Mouse (Mus musculus): ENCODE results near the gene Prm3. TPM values are rescaled to one million over a fixed set of nuclear protein-coding genes. Genes with fewer than 3 reads are reported as not detected.

Prm3 gene
- polyA plus RNA-seq, 1 experiment from 2014 or later: not detected

GRCm38 (mm10) chr16:10788271-10788670 lies 2.4 kb downstream of the Prm3 start, which contains the start of gene Tnp2:
TSS of gene Tnp2 (minus strand) at chr16:10788660.
- WGBS: 53% methylated on average over 16 of the region's 16 CpGs
- Histone ChIP-seq H3K27ac (replicated peaks) (no peak within 1 kb of the TSS), H3K27me3 (peaks cover 14% of the 10 kb centered on the region), H3K36me3 (no peaks in the 10 kb centered on the region), H3K4me2 (no peak within 1 kb of the TSS), H3K9ac (no peak within 1 kb of the TSS), H3K4me3 (no peak within 1 kb of the TSS), H3K4me1 (replicated peaks) (peaks cover 30% of the 10 kb centered on the region), H3K9me3 (no peaks in the 10 kb centered on the region)
- no peak for ATAC-seq (ENCODE audit: low read depth)

GRCm38 (mm10) chr16:10787548-10788058 lies 3.1 kb downstream of the Prm3 start:
- no peak overlapping the region for H3K27ac ChIP-seq (replicated peaks)
- ATAC-seq (ENCODE audit: low read depth): no peak
- no peaks in the 10 kb centered on the region for H3K9me3 ChIP-seq
- 87% methylated on average over 7 of the region's 7 CpGs for WGBS
- H3K4me3 ChIP-seq: no peak overlapping the region
- H3K9ac ChIP-seq: no peak overlapping the region
- H3K4me1 ChIP-seq (replicated peaks): peaks cover 36% of the 10 kb centered on the region
- peaks cover 21% of the 10 kb centered on the region for H3K27me3 ChIP-seq
- no peaks in the 10 kb centered on the region for H3K36me3 ChIP-seq
- no peak overlapping the region for H3K4me2 ChIP-seq

GRCm38 (mm10) chr16:10786782-10787547 lies 3.7 kb downstream of the Prm3 start:
- Histone ChIP-seq H3K27me3 (peaks cover 24% of the 10 kb centered on the region), H3K36me3 (no peaks in the 10 kb centered on the region), H3K4me2 (peak overlapping the region; percentile 99; the same call in 1 of the 2 replicates), H3K27ac (replicated peaks) (no peak overlapping the region), H3K9me3 (no peaks in the 10 kb centered on the region), H3K4me3 (no peak overlapping the region), H3K4me1 (replicated peaks) (peaks cover 43% of the 10 kb centered on the region), H3K9ac (0 out of 2 replicates have a peak overlapping the region, but pooled peaks have one; percentile 80)
- no peak for ATAC-seq (ENCODE audit: low read depth)
- 64% methylated on average over 4 of the region's 4 CpGs for WGBS

- peak; percentile 37 for ATAC-seq (ENCODE audit: low read depth)
- H3K27me3 ChIP-seq: peaks cover 24% of the 10 kb centered on the region
- peak overlapping the region; percentile 99 for H3K4me2 ChIP-seq
- H3K4me1 ChIP-seq (replicated peaks): peaks cover 45% of the 10 kb centered on the region
- WGBS: 3% methylated on average over 9 of the region's 9 CpGs
- H3K9me3 ChIP-seq: no peaks in the 10 kb centered on the region
- H3K4me3 ChIP-seq: peak overlapping the region; percentile 68
- H3K9ac ChIP-seq: peak overlapping the region; percentile 80
- peak overlapping the region; percentile 89 for H3K27ac ChIP-seq (replicated peaks)
- H3K36me3 ChIP-seq: no peaks in the 10 kb centered on the region
Observed at GRCm38 (mm10) chr16:10786288-10786687, 4.4 kb downstream of the Prm3 start.

GRCm38 (mm10) chr16:10785371-10786231 lies 5.1 kb downstream of the Prm3 start, which contains the start of gene Socs1:
TSS of gene Socs1 (minus strand) at chr16:10785536.
- peaks cover 24% of the 10 kb centered on the region for H3K27me3 ChIP-seq
- peak within 1 kb of the TSS; percentile 89 for H3K27ac ChIP-seq (replicated peaks)
- peak within 1 kb of the TSS; percentile 80 for H3K9ac ChIP-seq
- H3K4me3 ChIP-seq: peak within 1 kb of the TSS; percentile 68
- ATAC-seq (ENCODE audit: low read depth): peak; percentile 90
- peaks cover 45% of the 10 kb centered on the region for H3K4me1 ChIP-seq (replicated peaks)
- no peaks in the 10 kb centered on the region for H3K36me3 ChIP-seq
- H3K4me2 ChIP-seq: peak within 1 kb of the TSS; percentile 99
- under 1% methylated on average over 59 of the region's 59 CpGs for WGBS
- H3K9me3 ChIP-seq: no peaks in the 10 kb centered on the region

- Histone ChIP-seq H3K27me3 (peaks cover 24% of the 10 kb centered on the region), H3K36me3 (no peaks in the 10 kb centered on the region), H3K4me1 (replicated peaks) (peaks cover 45% of the 10 kb centered on the region), H3K4me3 (peak overlapping the region; percentile 68), H3K9me3 (no peaks in the 10 kb centered on the region), H3K27ac (replicated peaks) (peak overlapping the region; percentile 89), H3K4me2 (peak overlapping the region; percentile 99), H3K9ac (peak overlapping the region; percentile 80)
- WGBS: under 1% methylated on average over 48 of the region's 55 CpGs
- ATAC-seq (ENCODE audit: low read depth): peak; percentile 86
Observed at GRCm38 (mm10) chr16:10784793-10785370, 5.8 kb downstream of the Prm3 start.

GRCm38 (mm10) chr16:10783883-10784792 lies 6.6 kb downstream of the Prm3 start:
- WGBS: 3% methylated on average over 78 of the region's 81 CpGs
- Histone ChIP-seq H3K4me3 (peak overlapping the region; percentile 68), H3K36me3 (no peaks in the 10 kb centered on the region), H3K9me3 (no peaks in the 10 kb centered on the region), H3K4me1 (replicated peaks) (peaks cover 45% of the 10 kb centered on the region), H3K27me3 (peaks cover 24% of the 10 kb centered on the region), H3K4me2 (peak overlapping the region; percentile 99), H3K9ac (peak overlapping the region; percentile 80), H3K27ac (replicated peaks) (peak overlapping the region; percentile 89; the same call in 1 of the 2 replicates)
- ATAC-seq (ENCODE audit: low read depth): peak; percentile 20

- WGBS: 55% methylated on average over 8 of the region's 8 CpGs
- H3K27me3 ChIP-seq: peaks cover 24% of the 10 kb centered on the region
- no peaks in the 10 kb centered on the region for H3K36me3 ChIP-seq
- H3K4me2 ChIP-seq: peak overlapping the region; percentile 99
- no peak overlapping the region for H3K9ac ChIP-seq
- H3K4me1 ChIP-seq (replicated peaks): peaks cover 45% of the 10 kb centered on the region
- no peak for ATAC-seq (ENCODE audit: low read depth)
- H3K27ac ChIP-seq (replicated peaks): no peak overlapping the region
- H3K4me3 ChIP-seq: peak overlapping the region; percentile 68
- no peaks in the 10 kb centered on the region for H3K9me3 ChIP-seq
Observed at GRCm38 (mm10) chr16:10783451-10783850, 7.3 kb downstream of the Prm3 start.

GRCm38 (mm10) chr16:10783152-10783434 lies 7.6 kb downstream of the Prm3 start:
- H3K4me1 ChIP-seq (replicated peaks): peaks cover 45% of the 10 kb centered on the region
- H3K4me2 ChIP-seq: peak overlapping the region; percentile 99
- peaks cover 24% of the 10 kb centered on the region for H3K27me3 ChIP-seq
- H3K27ac ChIP-seq (replicated peaks): no peak overlapping the region
- H3K9ac ChIP-seq: 0 out of 2 replicates have a peak overlapping the region, but pooled peaks have one; percentile 41
- ATAC-seq (ENCODE audit: low read depth): no peak
- 46% methylated on average over 1 of the region's 1 CpGs for WGBS
- no peaks in the 10 kb centered on the region for H3K9me3 ChIP-seq
- no peaks in the 10 kb centered on the region for H3K36me3 ChIP-seq
- 0 out of 2 replicates have a peak overlapping the region, but pooled peaks have one; percentile 68 for H3K4me3 ChIP-seq

GRCm38 (mm10) chr16:10782377-10783151 lies 8.2 kb downstream of the Prm3 start:
- 51% methylated on average over 6 of the region's 6 CpGs for WGBS
- no peaks in the 10 kb centered on the region for H3K9me3 ChIP-seq
- H3K4me3 ChIP-seq: no peak overlapping the region
- peak overlapping the region; percentile 41 for H3K9ac ChIP-seq
- ATAC-seq (ENCODE audit: low read depth): no peak
- peaks cover 24% of the 10 kb centered on the region for H3K27me3 ChIP-seq
- H3K27ac ChIP-seq (replicated peaks): no peak overlapping the region
- H3K36me3 ChIP-seq: no peaks in the 10 kb centered on the region
- peak overlapping the region; percentile 99 for H3K4me2 ChIP-seq
- H3K4me1 ChIP-seq (replicated peaks): peaks cover 45% of the 10 kb centered on the region

Measured in neural tube, embryonic 13.5 days (tissue).